Mouse (Mus musculus) adrenal gland, postnatal 25 days (tissue): ENCODE data around the gene Epha7. TPM values are rescaled to one million over a fixed set of nuclear protein-coding genes. Genes with fewer than 3 reads are reported as not detected.

ENCODE experiments used
- DNase-seq: peaks from one replicate; pipeline ENCODE4 v3.0.0; 2021; ENCODE audit warnings: mixed read lengths
- total RNA-seq: library from RNA; stranded (reverse); gene quantifications from 2 replicates; pipeline ENCODE4 v1.2.3, GENCODE M21; 2021

The Epha7 gene
- total RNA-seq, 1 experiment from 2014 or later: 3.4 TPM

- DNase-seq: no peak
Measured at GRCm38 (mm10) chr4:28899783-28900182, 86.9 kb downstream of the Epha7 start.

- no peak for DNase-seq
Measured at GRCm38 (mm10) chr4:28901496-28901895, 88.6 kb downstream of the Epha7 start.

- no peak for DNase-seq
Measured at GRCm38 (mm10) chr4:28902004-28902704, 89.2 kb downstream of the Epha7 start.

- DNase-seq: no peak
Measured at GRCm38 (mm10) chr4:28906985-28907384, 94.1 kb downstream of the Epha7 start.

- DNase-seq: no peak
Measured at GRCm38 (mm10) chr4:28910127-28910526, 97.2 kb downstream of the Epha7 start.

GRCm38 (mm10) chr4:28912028-28912427 is 99.1 kb downstream of the Epha7 start:
- DNase-seq: no peak

- DNase-seq: no peak
Measured at GRCm38 (mm10) chr4:28913613-28914012, 100.7 kb downstream of the Epha7 start.

- DNase-seq: no peak
Measured at GRCm38 (mm10) chr4:28920645-28921044, 107.7 kb downstream of the Epha7 start.

GRCm38 (mm10) chr4:28926072-28926471 is 113.1 kb downstream of the Epha7 start:
- DNase-seq: no peak

GRCm38 (mm10) chr4:28933431-28933830 is 120.5 kb downstream of the Epha7 start:
- no peak for DNase-seq

- no peak for DNase-seq
Measured at GRCm38 (mm10) chr4:28934802-28935201, 121.9 kb downstream of the Epha7 start.

GRCm38 (mm10) chr4:28935567-28935966 is 122.6 kb downstream of the Epha7 start:
- no peak for DNase-seq

GRCm38 (mm10) chr4:28940710-28941109 is 127.8 kb downstream of the Epha7 start:
- no peak for DNase-seq

GRCm38 (mm10) chr4:28944237-28944636 is 131.3 kb downstream of the Epha7 start:
- no peak for DNase-seq

GRCm38 (mm10) chr4:28960889-28961560 is 148.1 kb downstream of the Epha7 start:
- no peak for DNase-seq

- no peak for DNase-seq
Measured at GRCm38 (mm10) chr4:28967584-28968315, 154.8 kb downstream of the Epha7 start.

- no peak for DNase-seq
Measured at GRCm38 (mm10) chr4:28998462-28999286, 185.7 kb downstream of the Epha7 start.

- DNase-seq: no peak
Measured at GRCm38 (mm10) chr4:28999287-28999595, 186.3 kb downstream of the Epha7 start.

- DNase-seq: no peak
Measured at GRCm38 (mm10) chr4:29010333-29010732, 197.4 kb downstream of the Epha7 start.
